Mouse (Mus musculus) midbrain, embryonic 14.5 days (tissue): Measurements from ENCODE around the gene B3gnt9. TPM values are rescaled to one million over a fixed set of nuclear protein-coding genes. Genes with fewer than 3 reads are reported as not detected.

ENCODE experiments used
- ATAC-seq: fragments of 200-750 bp; cut with Nextera tagmentation; 2 replicates; pipeline ENCODE4 v1.8.0; 2017; ENCODE audit warnings: moderate number of reproducible peaks, moderate library complexity; ENCODE audit not compliant: low FRiP score, low TSS enrichment
- DNase-seq: peaks from one replicate; pipeline ENCODE4 v3.0.0-alpha.2; 2015
- H3K27ac ChIP-seq: fragments of 300-500 bp; sonication (generic); replicated peaks from 2 replicates; pipeline ENCODE4 v1.5.1; 2014; ENCODE audit warnings: mild to moderate bottlenecking, low read depth, low read length, moderate library complexity
- H3K27me3 ChIP-seq: fragments of 300-500 bp; sonication (generic); 2 replicates; pipeline ENCODE4 v1.6.1; 2014; ENCODE audit warnings: low read length, control low read depth, mixed read lengths; ENCODE audit not compliant: control insufficient read depth, insufficient read depth
- H3K36me3 ChIP-seq: fragments of 300-500 bp; sonication (generic); 2 replicates; pipeline ENCODE4 v1.6.1; 2014; ENCODE audit warnings: low read length, control low read depth; ENCODE audit not compliant: control insufficient read depth, insufficient read depth
- H3K4me1 ChIP-seq: fragments of 300-500 bp; sonication (generic); 2 replicates; pipeline ENCODE4 v1.6.1; 2014; ENCODE audit warnings: mild to moderate bottlenecking, antibody characterized with exemption, low read length, control low read depth; ENCODE audit not compliant: control insufficient read depth, insufficient read depth
- H3K4me2 ChIP-seq: fragments of 300-500 bp; sonication (generic); 2 replicates; pipeline ENCODE4 v1.6.1; 2014; ENCODE audit warnings: mild to moderate bottlenecking, low read length, moderate library complexity
- H3K4me3 ChIP-seq: fragments of 300-500 bp; sonication (generic); replicated peaks from 2 replicates; pipeline ENCODE4 v1.5.1; 2014; ENCODE audit warnings: low read depth, low read length
- H3K9ac ChIP-seq: fragments of 300-500 bp; sonication (generic); replicated peaks from 2 replicates; pipeline ENCODE4 v1.6.1; 2014; ENCODE audit warnings: mild to moderate bottlenecking, low read length, moderate library complexity
- H3K9me3 ChIP-seq: fragments of 300-500 bp; sonication (generic); 2 replicates; pipeline ENCODE4 v1.6.1; 2016; ENCODE audit warnings: low read length, control low read depth, mixed read lengths; ENCODE audit not compliant: control insufficient read depth
- WGBS: fragments of 180-500 bp; shearing (Covaris S2); extraction: QIAGEN DNeasy Blood & Tissue Kit; methylation state at CpG from one replicate; pipeline ENCODE4 v1.1.7; 2014; 5-methylcytosine and 5-hydroxymethylcytosine counted together
- polyA plus RNA-seq: library from polyadenylated mRNA; unstranded; fragments of >200 nt; fragmentation: Nextera tagmentation; extraction: Ambion mirVana; gene quantifications from 2 replicates; pipeline ENCODE4 v1.2.1, GENCODE M21; 2014

Gene B3gnt9
- 3.2 and 5.6 TPM in 2 replicates for polyA plus RNA-seq

- H3K27ac ChIP-seq: 0 out of 2 replicates have a peak within 1 kb of the TSS, but pooled peaks have one; percentile 14
- H3K4me1 ChIP-seq: peaks cover 19% of the 10 kb centered on the region
- WGBS: 2% methylated on average over 14 of the region's 14 CpGs
- peak within 1 kb of the TSS; percentile 99 for H3K4me2 ChIP-seq
- H3K27me3 ChIP-seq: peaks cover 38% of the 10 kb centered on the region
- ATAC-seq: 0 out of 2 replicates have a peak, but pooled peaks have one; percentile 3
- peak within 1 kb of the TSS; percentile 49 for H3K4me3 ChIP-seq
- H3K9me3 ChIP-seq: no peaks in the 10 kb centered on the region
- no peak for DNase-seq
- peak within 1 kb of the TSS; percentile 48 for H3K9ac ChIP-seq
- peaks cover 27% of the 10 kb centered on the region for H3K36me3 ChIP-seq
Observed at GRCm38 (mm10) chr8:105254966-105255350, at the start of gene B3gnt9. TSS of gene B3gnt9 (minus strand) at chr8:105255153.

- peaks cover 13% of the 10 kb centered on the region; the same call in 1 of the 2 replicates for H3K4me1 ChIP-seq
- H3K27ac ChIP-seq: no peak overlapping the region
- H3K36me3 ChIP-seq: peaks cover 87% of the 10 kb centered on the region
- no peak overlapping the region for H3K4me2 ChIP-seq
- no peaks in the 10 kb centered on the region for H3K9me3 ChIP-seq
- H3K9ac ChIP-seq: no peak overlapping the region
- ATAC-seq (no peak), DNase-seq (no peak)
- WGBS: 89% methylated on average over 9 of the region's 9 CpGs
- H3K4me3 ChIP-seq: no peak overlapping the region
- no peaks in the 10 kb centered on the region for H3K27me3 ChIP-seq
Observed at GRCm38 (mm10) chr8:105303874-105304273, 48.9 kb upstream of the B3gnt9 start.

- Histone ChIP-seq H3K27ac (no peak overlapping the region), H3K4me1 (peaks cover 18% of the 10 kb centered on the region; the same call in 1 of the 2 replicates), H3K4me3 (no peak overlapping the region), H3K4me2 (no peak overlapping the region), H3K36me3 (peaks cover 87% of the 10 kb centered on the region), H3K9ac (no peak overlapping the region), H3K27me3 (no peaks in the 10 kb centered on the region), H3K9me3 (no peaks in the 10 kb centered on the region)
- DNase-seq (no peak), ATAC-seq (no peak)
- 81% methylated on average over 8 of the region's 8 CpGs for WGBS
Observed at GRCm38 (mm10) chr8:105303396-105303795, 48.4 kb upstream of the B3gnt9 start.

- peaks cover 64% of the 10 kb centered on the region for H3K36me3 ChIP-seq
- WGBS: 95% methylated on average over 8 of the region's 8 CpGs
- H3K4me3 ChIP-seq: no peak overlapping the region
- no peaks in the 10 kb centered on the region for H3K9me3 ChIP-seq
- no peaks in the 10 kb centered on the region for H3K27me3 ChIP-seq
- DNase-seq (no peak), ATAC-seq (no peak)
- H3K4me1 ChIP-seq: peaks cover 12% of the 10 kb centered on the region
- H3K4me2 ChIP-seq: no peak overlapping the region
- no peak overlapping the region for H3K27ac ChIP-seq
- no peak overlapping the region for H3K9ac ChIP-seq
Observed at GRCm38 (mm10) chr8:105299962-105300361, 45.0 kb upstream of the B3gnt9 start.

GRCm38 (mm10) chr8:105298351-105299252 is 43.6 kb upstream of the B3gnt9 start:
- Histone ChIP-seq H3K9me3 (no peaks in the 10 kb centered on the region), H3K27me3 (no peaks in the 10 kb centered on the region), H3K4me3 (peak overlapping the region; percentile 97), H3K4me2 (peak overlapping the region; percentile 95), H3K27ac (no peak overlapping the region), H3K9ac (peak overlapping the region; percentile 93), H3K4me1 (peaks cover 12% of the 10 kb centered on the region), H3K36me3 (peaks cover 51% of the 10 kb centered on the region)
- DNase-seq: no peak
- 60% methylated on average over 18 of the region's 18 CpGs for WGBS
- ATAC-seq: no peak

- ATAC-seq: peak; percentile 91
- peak; percentile 96 for DNase-seq
- WGBS: under 1% methylated on average over 58 of the region's 58 CpGs
- Histone ChIP-seq H3K4me2 (peak within 1 kb of the TSS; percentile 95), H3K27me3 (no peaks in the 10 kb centered on the region), H3K9me3 (no peaks in the 10 kb centered on the region), H3K36me3 (peaks cover 41% of the 10 kb centered on the region), H3K4me3 (peak within 1 kb of the TSS; percentile 97), H3K27ac (peak within 1 kb of the TSS; percentile 68), H3K9ac (peak within 1 kb of the TSS; percentile 93), H3K4me1 (peaks cover 12% of the 10 kb centered on the region)
Observed at GRCm38 (mm10) chr8:105297511-105298192, 42.7 kb upstream of the B3gnt9 start, which contains the start of gene E2f4. TSS of gene E2f4 (plus strand) at chr8:105297663.

- 71% methylated on average over 11 of the region's 11 CpGs for WGBS
- Histone ChIP-seq H3K4me2 (peak within 1 kb of the TSS; percentile 95), H3K9me3 (no peaks in the 10 kb centered on the region), H3K4me1 (peaks cover 12% of the 10 kb centered on the region), H3K36me3 (peaks cover 25% of the 10 kb centered on the region), H3K27ac (no peak within 1 kb of the TSS), H3K27me3 (peaks cover 3% of the 10 kb centered on the region; the same call in 1 of the 2 replicates), H3K9ac (no peak within 1 kb of the TSS), H3K4me3 (peak within 1 kb of the TSS; percentile 97)
- DNase-seq (no peak), ATAC-seq (no peak)
Observed at GRCm38 (mm10) chr8:105295895-105296573, 41.1 kb upstream of the B3gnt9 start, which contains the start of gene Exoc3l. TSS of gene Exoc3l (minus strand) at chr8:105296101.

- Histone ChIP-seq H3K36me3 (peaks cover 17% of the 10 kb centered on the region), H3K27ac (no peak overlapping the region), H3K4me3 (no peak overlapping the region), H3K27me3 (peaks cover 10% of the 10 kb centered on the region; the same call in 1 of the 2 replicates), H3K9me3 (no peaks in the 10 kb centered on the region), H3K9ac (no peak overlapping the region), H3K4me2 (no peak overlapping the region), H3K4me1 (peaks cover 18% of the 10 kb centered on the region)
- DNase-seq: no peak
- ATAC-seq: no peak
- WGBS: 73% methylated on average over 11 of the region's 11 CpGs
Observed at GRCm38 (mm10) chr8:105295256-105295655, 40.3 kb upstream of the B3gnt9 start.
